Mouse (Mus musculus) limb, embryonic 10.5 days (tissue): ENCODE measurements around the gene Wwp2. TPM values are rescaled to one million over a fixed set of nuclear protein-coding genes. Genes with fewer than 3 reads are reported as not detected.

ENCODE experiments used
- DNase-seq: peaks from one replicate; pipeline ENCODE4 v3.0.0-alpha.2; 2017; ENCODE audit warnings: low spot score
- H3K27ac ChIP-seq: fragments of 300-500 bp; sonication (generic); 2 replicates; pipeline ENCODE4 v1.5.1; 2016; ENCODE audit warnings: mild to moderate bottlenecking
- H3K27me3 ChIP-seq: fragments of 300-500 bp; sonication (generic); 2 replicates; pipeline ENCODE4 v1.6.1; 2016; ENCODE audit warnings: low read depth, mild to moderate bottlenecking; ENCODE audit not compliant: poor library complexity, severe bottlenecking
- H3K36me3 ChIP-seq: fragments of 300-500 bp; sonication (generic); 2 replicates; pipeline ENCODE4 v1.6.1; 2016; ENCODE audit warnings: mild to moderate bottlenecking, moderate library complexity
- H3K4me1 ChIP-seq: fragments of 300-500 bp; sonication (generic); 2 replicates; pipeline ENCODE4 v1.6.1; 2016
- H3K4me3 ChIP-seq: fragments of 300-500 bp; sonication (generic); 2 replicates; pipeline ENCODE4 v1.5.1; 2016; ENCODE audit warnings: mild to moderate bottlenecking, moderate library complexity
- H3K9me3 ChIP-seq: fragments of 300-500 bp; sonication (generic); replicated peaks from 2 replicates; pipeline ENCODE4 v1.6.1; 2016; ENCODE audit warnings: mild to moderate bottlenecking
- WGBS: fragments of 180-500 bp; shearing (Covaris S2); methylation state at CpG from one replicate; pipeline ENCODE4 v1.1.7; 2016; 5-methylcytosine and 5-hydroxymethylcytosine counted together
- polyA plus RNA-seq: library from polyadenylated mRNA; unstranded; fragments of >200 nt; fragmentation: Nextera tagmentation; extraction: Ambion mirVana; gene quantifications from 2 replicates; pipeline ENCODE4 v1.2.1, GENCODE M21; 2016

Gene Wwp2
- polyA plus RNA-seq, 1 experiment from 2014 or later: 116 TPM

DNA sequence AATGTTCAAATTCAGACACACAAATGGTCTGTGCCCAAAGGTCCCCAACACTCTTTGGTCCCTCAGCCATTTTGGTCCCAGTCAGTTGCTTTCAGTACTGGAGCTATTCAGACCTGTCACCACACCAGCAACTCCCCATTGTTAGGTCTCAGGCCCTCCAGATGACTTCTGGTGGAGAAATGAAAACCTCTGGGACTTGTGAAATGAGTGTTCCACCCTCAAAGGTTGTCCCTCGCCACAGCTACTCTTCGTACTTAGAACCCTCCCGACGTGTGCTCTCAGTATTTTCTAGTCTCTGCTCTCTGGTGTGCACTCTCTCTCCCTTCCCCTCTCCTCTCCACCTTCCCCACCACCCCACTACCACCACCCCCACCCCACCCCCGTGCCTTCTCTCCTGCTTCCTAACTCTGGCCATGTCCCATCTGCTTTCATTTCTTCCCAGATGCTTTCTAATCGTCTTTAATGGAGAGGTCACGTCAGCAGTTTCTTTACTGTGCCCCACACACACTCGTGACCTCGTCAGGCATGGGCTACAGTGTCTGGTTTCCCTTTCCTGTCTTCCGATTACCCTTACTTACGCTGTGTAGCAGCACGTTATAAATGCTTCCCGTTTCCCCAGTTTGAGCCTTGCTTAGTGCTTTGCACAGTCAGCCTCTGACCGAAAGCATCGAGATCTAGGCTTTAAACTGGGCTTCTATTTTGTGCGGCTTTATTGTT, 124.8 kb downstream of the Wwp2 start:
- Histone ChIP-seq H3K27ac (peak overlapping the region; percentile 79), H3K4me1 (peaks cover 36% of the 10 kb centered on the region), H3K9me3 (no peaks in the 10 kb centered on the region), H3K4me3 (no peak overlapping the region), H3K36me3 (peaks cover 25% of the 10 kb centered on the region), H3K27me3 (no peaks in the 10 kb centered on the region)
- 38% methylated on average over 16 of the region's 16 CpGs for WGBS
- no peak for DNase-seq

DNA sequence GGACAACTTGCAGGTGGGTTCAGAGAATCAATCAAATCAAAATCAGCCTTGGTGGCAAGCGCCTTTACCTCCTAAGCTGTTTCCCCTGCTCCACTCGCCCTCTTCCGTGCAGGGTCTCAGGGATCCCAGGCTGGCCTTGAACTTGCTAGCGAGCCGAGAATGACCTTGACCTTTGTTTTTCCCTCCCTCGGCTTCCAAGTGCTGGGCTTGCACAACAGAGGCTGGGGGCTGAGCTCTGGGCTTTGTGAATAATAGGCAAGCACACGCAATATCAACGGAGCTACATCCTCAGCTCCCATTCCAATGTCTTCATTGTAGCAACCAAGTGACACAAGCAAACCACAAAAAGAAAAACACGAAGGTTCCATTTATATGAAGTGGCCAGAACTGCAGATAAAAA, 126.0 kb downstream of the Wwp2 start:
- H3K4me1 ChIP-seq: peaks cover 28% of the 10 kb centered on the region
- H3K4me3 ChIP-seq: no peak overlapping the region
- 76% methylated on average over 9 of the region's 9 CpGs for WGBS
- H3K27ac ChIP-seq: peak overlapping the region; percentile 79; the same call in 1 of the 2 replicates
- no peaks in the 10 kb centered on the region for H3K27me3 ChIP-seq
- peaks cover 13% of the 10 kb centered on the region for H3K36me3 ChIP-seq
- H3K9me3 ChIP-seq: no peaks in the 10 kb centered on the region
- no peak for DNase-seq

DNA sequence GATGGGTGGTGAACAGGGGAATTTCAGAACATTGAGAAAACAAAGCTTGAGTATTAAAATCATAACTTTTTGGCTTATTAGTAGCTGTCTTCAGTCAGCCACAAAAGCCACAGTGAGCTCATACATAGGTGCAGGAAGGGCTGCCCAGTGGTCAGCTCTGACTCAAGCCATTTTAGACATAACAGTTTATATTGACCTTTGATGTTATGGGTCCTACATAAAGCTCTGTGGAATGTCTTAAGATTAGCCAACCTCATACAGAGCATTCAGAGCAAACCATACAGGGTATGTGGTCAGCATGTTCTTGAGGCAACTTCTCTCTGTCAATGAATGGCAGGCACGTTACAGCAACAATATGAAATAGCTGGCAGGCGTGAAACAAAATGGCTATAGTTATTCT, 134.9 kb downstream of the Wwp2 start:
- Histone ChIP-seq H3K9me3 (no peaks in the 10 kb centered on the region), H3K27ac (0 out of 2 replicates have a peak overlapping the region, but pooled peaks have one; percentile 32), H3K4me1 (peaks cover 7% of the 10 kb centered on the region; the same call in 1 of the 2 replicates), H3K36me3 (no peaks in the 10 kb centered on the region), H3K4me3 (no peak overlapping the region), H3K27me3 (no peaks in the 10 kb centered on the region)
- WGBS: 91% methylated on average over 2 of the region's 2 CpGs
- no peak for DNase-seq

DNA sequence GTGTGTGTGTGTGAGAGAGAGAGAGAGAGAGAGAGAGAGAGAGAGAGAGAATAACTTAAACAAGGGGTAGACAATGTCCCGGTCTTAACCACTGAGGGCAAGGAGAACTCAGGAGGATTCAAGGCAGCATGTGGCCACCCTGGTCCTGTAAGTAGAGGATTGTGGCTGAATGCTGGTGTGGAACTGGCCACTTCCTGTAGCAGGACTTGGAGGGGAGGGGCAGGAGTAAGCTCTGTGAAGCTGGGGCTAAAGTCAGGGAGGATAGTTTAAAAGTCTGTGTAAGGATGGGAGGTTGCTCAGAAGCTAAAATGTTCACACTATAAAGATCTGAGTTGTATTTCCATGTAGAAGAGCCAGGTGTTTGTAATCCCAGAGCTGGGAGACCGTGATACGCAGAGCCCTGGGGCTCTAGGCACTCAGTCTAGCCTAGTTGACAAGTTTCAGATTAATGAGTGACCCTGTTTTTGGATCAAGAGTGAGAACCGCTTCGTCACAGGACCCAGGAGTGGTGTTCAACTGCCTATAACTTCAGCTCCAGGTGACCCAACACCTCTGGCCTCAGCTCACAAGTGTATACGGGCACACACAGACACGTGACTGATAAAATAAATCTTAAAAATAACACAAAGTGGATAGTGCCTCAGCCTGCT, 135.4 kb downstream of the Wwp2 start:
- no peaks in the 10 kb centered on the region for H3K36me3 ChIP-seq
- no peaks in the 10 kb centered on the region for H3K27me3 ChIP-seq
- H3K9me3 ChIP-seq: no peaks in the 10 kb centered on the region
- peak overlapping the region; percentile 32; the same call in 1 of the 2 replicates for H3K27ac ChIP-seq
- 83% methylated on average over 7 of the region's 7 CpGs for WGBS
- no peak overlapping the region for H3K4me3 ChIP-seq
- DNase-seq: no peak
- peaks cover 12% of the 10 kb centered on the region for H3K4me1 ChIP-seq

DNA sequence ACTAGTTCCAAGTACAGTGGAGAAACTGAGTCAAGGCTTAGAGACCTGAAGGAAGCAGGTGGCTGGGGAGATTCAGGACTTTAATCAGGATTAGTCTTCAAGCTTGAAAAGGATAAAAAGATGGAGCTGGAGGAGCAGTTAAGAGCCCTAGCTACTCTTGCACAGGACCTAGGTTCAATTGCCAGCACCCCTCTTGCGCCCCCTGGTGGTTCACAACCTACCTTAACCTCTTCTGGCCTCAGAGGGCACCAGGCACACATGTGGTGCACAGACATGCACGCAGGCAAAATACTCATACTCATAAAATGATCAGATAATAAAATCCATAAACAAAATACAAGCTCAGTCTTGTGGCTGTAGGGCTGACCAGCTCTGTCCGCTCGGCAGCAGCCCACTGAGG, 136.3 kb downstream of the Wwp2 start:
- Histone ChIP-seq H3K36me3 (no peaks in the 10 kb centered on the region), H3K9me3 (no peaks in the 10 kb centered on the region), H3K27ac (no peak overlapping the region), H3K4me3 (no peak overlapping the region), H3K4me1 (peaks cover 14% of the 10 kb centered on the region), H3K27me3 (no peaks in the 10 kb centered on the region)
- peak; percentile 86 for DNase-seq
- WGBS: 51% methylated on average over 4 of the region's 4 CpGs

DNA sequence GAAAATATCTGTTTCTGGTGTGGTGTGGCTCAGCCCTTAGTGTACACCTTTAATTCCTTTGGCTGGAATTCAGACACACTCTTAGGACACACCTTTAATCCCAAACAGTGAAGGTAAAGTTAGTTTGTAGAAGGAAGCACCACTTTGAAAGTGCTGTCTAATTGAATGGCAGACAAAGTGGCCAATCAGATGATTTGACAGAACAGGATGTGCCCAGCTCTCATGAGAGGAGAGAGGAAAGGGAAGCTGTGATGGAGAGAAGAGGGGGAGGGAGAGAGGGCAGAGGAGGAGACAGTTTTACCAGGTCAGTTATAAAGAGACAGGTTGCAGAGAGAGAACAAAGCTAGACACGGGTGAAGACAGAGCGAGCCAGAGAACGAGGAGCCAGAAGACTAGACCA, 138.6 kb downstream of the Wwp2 start:
- H3K27me3 ChIP-seq: no peaks in the 10 kb centered on the region
- DNase-seq: no peak
- H3K4me3 ChIP-seq: no peak overlapping the region
- H3K36me3 ChIP-seq: peaks cover 22% of the 10 kb centered on the region
- H3K9me3 ChIP-seq: no peaks in the 10 kb centered on the region
- no peak overlapping the region for H3K27ac ChIP-seq
- WGBS: 88% methylated on average over 3 of the region's 3 CpGs
- H3K4me1 ChIP-seq: peaks cover 14% of the 10 kb centered on the region

DNA sequence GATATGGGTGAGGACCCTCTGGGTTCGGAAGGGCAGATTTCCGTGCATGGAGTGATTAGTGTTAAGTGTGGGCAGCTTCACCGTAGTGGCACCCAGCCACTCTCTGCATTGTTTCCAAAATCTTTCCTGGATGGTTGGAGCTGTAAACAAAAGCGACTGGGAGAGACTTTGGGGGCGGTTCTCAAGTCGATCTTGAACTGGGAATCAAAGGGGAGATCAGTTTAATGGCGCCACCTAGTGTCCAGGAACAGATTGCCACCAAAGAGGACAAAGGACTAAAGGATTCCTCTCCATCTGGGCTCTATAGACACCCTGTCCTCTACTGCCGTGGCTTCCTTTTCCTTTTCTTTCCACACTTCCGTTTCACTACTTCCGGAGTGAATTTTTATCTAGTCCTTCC, 140.5 kb downstream of the Wwp2 start:
- Histone ChIP-seq H3K4me3 (no peak overlapping the region), H3K27me3 (no peaks in the 10 kb centered on the region), H3K4me1 (peaks cover 8% of the 10 kb centered on the region), H3K9me3 (no peaks in the 10 kb centered on the region), H3K36me3 (peaks cover 41% of the 10 kb centered on the region), H3K27ac (peak overlapping the region; percentile 79)
- DNase-seq: peak; percentile 88
- WGBS: 16% methylated on average over 10 of the region's 10 CpGs

DNA sequence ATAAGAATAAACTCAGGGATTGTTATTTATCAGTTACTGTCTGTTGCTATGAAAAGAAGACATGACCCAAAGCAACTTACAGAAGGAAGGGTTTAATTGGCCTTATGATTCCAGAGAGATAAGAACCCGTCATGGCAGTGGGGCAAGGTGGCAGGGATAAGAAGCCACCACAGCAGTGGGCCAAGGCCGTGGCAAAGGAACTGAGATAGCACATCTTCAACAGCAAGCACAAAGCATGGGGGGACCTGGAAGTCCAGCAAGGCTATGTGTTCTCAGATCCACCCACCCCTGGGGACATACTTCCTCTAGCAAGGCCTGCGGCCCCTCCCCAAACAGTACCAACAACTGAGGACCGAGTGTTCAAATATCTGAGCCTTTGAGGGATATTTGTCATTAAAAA, 141.5 kb downstream of the Wwp2 start:
- no peak for DNase-seq
- Histone ChIP-seq H3K36me3 (peaks cover 51% of the 10 kb centered on the region), H3K9me3 (no peaks in the 10 kb centered on the region), H3K4me1 (peaks cover 8% of the 10 kb centered on the region), H3K4me3 (no peak overlapping the region), H3K27ac (no peak overlapping the region; the same call in 1 of the 2 replicates), H3K27me3 (no peaks in the 10 kb centered on the region)
- 86% methylated on average over 4 of the region's 4 CpGs for WGBS

DNA sequence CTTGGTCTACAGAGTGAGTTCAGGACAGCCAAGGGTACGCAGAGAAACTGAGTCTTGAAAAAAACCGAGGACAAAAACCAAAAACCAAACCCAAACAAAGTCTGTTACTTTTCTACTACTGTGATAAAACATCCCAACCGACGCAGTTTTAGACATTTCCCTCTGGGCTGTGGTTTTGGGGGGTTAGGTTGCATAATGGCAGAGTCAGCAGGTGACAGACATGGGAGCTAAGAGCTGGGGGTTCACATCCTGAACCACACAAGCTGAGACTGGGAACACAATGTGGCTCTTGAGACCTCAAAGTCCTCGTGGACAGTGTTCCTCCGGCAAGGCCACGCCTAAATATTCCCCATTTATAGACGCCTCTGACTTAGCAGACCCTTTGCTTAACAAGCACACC, 142.0 kb downstream of the Wwp2 start:
- peaks cover 8% of the 10 kb centered on the region for H3K4me1 ChIP-seq
- H3K36me3 ChIP-seq: peaks cover 56% of the 10 kb centered on the region
- H3K27ac ChIP-seq: no peak overlapping the region
- H3K9me3 ChIP-seq: no peaks in the 10 kb centered on the region
- DNase-seq: no peak
- 94% methylated on average over 8 of the region's 8 CpGs for WGBS
- H3K27me3 ChIP-seq: no peaks in the 10 kb centered on the region
- no peak overlapping the region for H3K4me3 ChIP-seq

DNA sequence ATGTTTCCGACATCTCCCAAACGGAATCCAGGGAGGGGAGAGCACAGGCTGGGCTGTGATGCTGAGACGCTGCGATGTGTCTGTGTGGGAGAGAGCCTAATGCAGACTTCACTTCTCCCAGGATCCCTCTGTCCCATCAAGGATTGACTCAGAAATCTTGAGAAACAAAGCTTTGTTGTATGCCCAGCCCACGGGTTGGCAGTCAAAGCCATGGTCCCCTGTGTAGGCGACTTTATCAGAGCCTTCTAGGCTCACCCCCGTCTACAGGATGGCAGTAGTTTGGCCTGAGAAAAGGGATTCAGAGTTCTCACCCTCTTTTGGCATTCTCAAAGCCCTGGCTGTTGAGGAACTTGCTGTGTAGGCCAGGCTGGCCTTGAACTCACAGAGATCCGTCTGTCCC, 142.4 kb downstream of the Wwp2 start:
- no peak overlapping the region for H3K4me3 ChIP-seq
- peaks cover 60% of the 10 kb centered on the region for H3K36me3 ChIP-seq
- no peak for DNase-seq
- H3K27me3 ChIP-seq: no peaks in the 10 kb centered on the region
- 90% methylated on average over 8 of the region's 8 CpGs for WGBS
- H3K4me1 ChIP-seq: peaks cover 6% of the 10 kb centered on the region
- H3K27ac ChIP-seq: no peak overlapping the region
- H3K9me3 ChIP-seq: no peaks in the 10 kb centered on the region

DNA sequence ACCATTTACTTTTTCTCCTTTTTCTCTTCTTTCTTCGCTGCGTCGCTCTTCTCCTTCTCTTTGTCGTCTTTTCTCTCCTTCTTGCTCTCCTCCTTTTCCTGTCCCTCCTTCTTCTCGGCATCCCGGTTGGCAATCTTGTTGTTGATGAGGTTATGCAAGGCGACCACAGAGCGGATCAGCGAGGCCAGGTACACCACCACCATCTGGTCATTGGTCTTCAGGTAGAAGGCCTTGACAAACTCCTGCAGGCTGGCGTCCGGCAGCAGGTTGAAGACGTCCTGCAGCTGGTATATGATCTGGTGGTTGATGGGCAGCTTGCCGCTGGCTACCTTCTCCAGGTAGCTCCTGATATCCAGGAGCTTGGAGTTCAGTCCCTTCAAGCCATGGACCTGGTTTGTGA, 144.7 kb downstream of the Wwp2 start:
- Histone ChIP-seq H3K9me3 (no peaks in the 10 kb centered on the region), H3K27me3 (no peaks in the 10 kb centered on the region), H3K27ac (no peak overlapping the region), H3K4me1 (peaks cover 6% of the 10 kb centered on the region), H3K4me3 (no peak overlapping the region), H3K36me3 (peaks cover 83% of the 10 kb centered on the region)
- no peak for DNase-seq
- 94% methylated on average over 13 of the region's 13 CpGs for WGBS

DNA sequence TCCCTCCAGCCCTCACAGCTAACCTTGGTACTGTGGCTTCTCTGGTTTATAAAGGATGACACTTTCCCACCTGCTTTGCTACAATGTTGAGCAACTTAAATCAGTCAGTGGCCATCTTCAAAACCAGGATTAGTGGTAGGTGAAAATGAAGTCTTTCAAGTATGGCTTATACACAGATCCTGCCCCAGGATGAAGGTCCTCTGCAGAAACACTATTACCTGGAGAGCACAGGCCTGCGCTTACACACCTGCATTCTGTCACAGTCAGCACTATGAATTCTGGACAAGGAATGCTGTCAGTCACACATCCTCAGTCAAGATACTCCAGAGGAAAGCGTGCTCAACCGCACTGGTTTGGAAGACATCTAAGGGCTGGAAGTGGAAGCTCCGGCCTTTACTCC, 145.4 kb downstream of the Wwp2 start:
- no peaks in the 10 kb centered on the region for H3K27me3 ChIP-seq
- H3K4me1 ChIP-seq: peaks cover 8% of the 10 kb centered on the region
- H3K9me3 ChIP-seq: no peaks in the 10 kb centered on the region
- no peak overlapping the region for H3K27ac ChIP-seq
- no peak overlapping the region for H3K4me3 ChIP-seq
- H3K36me3 ChIP-seq: peaks cover 90% of the 10 kb centered on the region
- 97% methylated on average over 4 of the region's 4 CpGs for WGBS
- DNase-seq: no peak

DNA sequence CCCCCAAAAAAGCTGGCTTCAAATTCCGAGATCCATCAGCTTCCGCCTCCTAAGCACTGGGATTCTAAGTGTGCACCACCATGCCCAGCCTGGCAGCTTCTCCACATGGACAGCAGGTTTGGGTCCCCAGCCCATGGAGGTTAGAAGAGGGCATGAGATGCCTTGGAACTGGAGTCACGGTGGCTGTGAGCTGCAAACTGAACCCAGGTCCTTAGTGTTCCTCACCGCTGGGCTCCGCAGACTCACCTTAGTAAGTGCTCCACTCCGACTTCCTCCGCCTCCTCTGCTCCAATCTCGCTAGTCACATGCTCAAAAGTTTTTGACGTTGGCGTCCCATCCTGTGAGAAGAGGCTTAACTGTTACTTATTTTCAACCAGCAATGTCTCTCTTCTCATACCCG, 146.0 kb downstream of the Wwp2 start:
- peaks cover 11% of the 10 kb centered on the region; the same call in 1 of the 2 replicates for H3K4me1 ChIP-seq
- H3K27ac ChIP-seq: no peak overlapping the region
- H3K4me3 ChIP-seq: no peak overlapping the region
- no peaks in the 10 kb centered on the region for H3K27me3 ChIP-seq
- DNase-seq: no peak
- H3K9me3 ChIP-seq: no peaks in the 10 kb centered on the region
- peaks cover 90% of the 10 kb centered on the region for H3K36me3 ChIP-seq
- 95% methylated on average over 11 of the region's 11 CpGs for WGBS
